Mouse (Mus musculus): Measurements from ENCODE around the gene Olfr403. TPM values are rescaled to one million over a fixed set of nuclear protein-coding genes. Genes with fewer than 3 reads are reported as not detected.
"Not testable (repeated sequence)": the region's sequence is repeated elsewhere in the genome, so short reads cannot be mapped to it uniquely, and the experiment has no call there.

Olfr403 gene
- not detected in 2 replicates for total RNA-seq (2012; rRNA removed)
- not detected in 2 replicates for total RNA-seq (2014; rRNA removed)
- not detected in 2 replicates for polyA plus RNA-seq (2012; ENCODE audit: insufficient read length, low read depth)

DNA sequence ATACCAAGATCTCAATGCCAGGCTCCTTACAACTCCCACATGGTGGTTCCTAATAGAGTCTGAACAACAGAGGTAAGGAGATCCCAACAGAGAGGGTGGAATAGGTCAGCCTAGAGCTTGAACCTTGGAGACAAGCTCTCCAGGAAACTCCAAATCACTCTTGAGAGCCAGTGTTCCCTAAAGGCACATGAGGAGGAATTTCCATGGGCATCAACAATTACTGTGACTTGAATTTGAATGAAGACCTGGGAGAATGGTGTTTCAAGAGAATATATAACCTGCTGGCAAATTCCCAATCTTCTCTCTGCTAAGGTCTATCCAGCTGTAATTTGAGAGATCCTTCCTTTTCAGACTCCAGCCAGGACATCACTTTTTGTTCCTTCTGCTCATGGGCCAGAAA is at the start of gene Olfr403:
Gene Olfr403 (plus strand): TSS at position 301 of the 400 bp plus-strand sequence.
- H3K36me3 ChIP-seq (replicated peaks in 1 of 2; ENCODE audit: control insufficient read depth in 1 of 2, insufficient read depth in 1 of 2, low read length in 1 of 2) = no peaks in the 10 kb centered on the region
- no peaks in the 10 kb centered on the region for H3K9me3 ChIP-seq (replicated peaks; ENCODE audit: low read length)
- TF ChIP-seq POLR2A (IDR thresholded peaks at IDR 0.05; ENCODE audit: low read depth, low read length) (no peak), CHD2 (IDR thresholded peaks at IDR 0.05; ENCODE audit: low read length) (no peak), CHD1 (IDR thresholded peaks at IDR 0.05; ENCODE audit: low read depth, low read length) (no peak), EP300 (IDR thresholded peaks at IDR 0.05; ENCODE audit: low read length) (no peak), TBP (conservative IDR thresholded peaks at IDR 0.05; ENCODE audit: low read depth, low read length) (no peak), ZC3H11A (IDR thresholded peaks at IDR 0.05; ENCODE audit: low read depth, low read length) (no peak)
- no peak within 1 kb of the TSS for H3K4me2 ChIP-seq (ENCODE audit: insufficient read depth, low read depth, poor library complexity, severe bottlenecking)
- dilution Hi-C loops (cut with MboI; ENCODE audit: extremely low pct_ligation_motif_present, extremely low pct_unique_long_range_greater_than_20kb, low sequenced_read_pairs) = no loop called here
- no peak within 1 kb of the TSS for H3K27ac ChIP-seq (ENCODE audit: insufficient read depth, low read depth)
- no peak within 1 kb of the TSS for H3K4me3 ChIP-seq (replicated peaks in 1 of 3; ENCODE audit: low read depth in 2 of 3, low read length in 2 of 3, poor library complexity in 1 of 3)
- in situ Hi-C loops (cut with MboI; ENCODE audit: low pct_ligation_motif_present, low pct_unique_long_range_greater_than_20kb, low sequenced_read_pairs) = no loop called here
- H3K4me1 ChIP-seq (ENCODE audit: control insufficient read depth in 1 of 2, insufficient read depth in 2 of 2) = peaks cover 0 to 10% of the 10 kb centered on the region in 2 experiments; a peak in 2 of 4 replicates
- no peak within 1 kb of the TSS for H3K9ac ChIP-seq (ENCODE audit: insufficient read depth, low read depth)
- no peaks in the 10 kb centered on the region for H3K79me2 ChIP-seq (replicated peaks; ENCODE audit: control insufficient read depth, extremely low read depth, insufficient read depth, poor library complexity, severe bottlenecking)
- DNase-seq (ENCODE audit: extremely low read depth) = no peak
- H3K27me3 ChIP-seq (replicated peaks) = peaks cover 66% of the 10 kb centered on the region

- Histone ChIP-seq H3K9me3 (replicated peaks; ENCODE audit: low read length) (peaks cover 13% of the 10 kb centered on the region), H3K27me3 (replicated peaks) (peaks cover 57% of the 10 kb centered on the region)
- H3K4me3 ChIP-seq (replicated peaks in 1 of 3; ENCODE audit: low read depth in 2 of 3, low read length in 2 of 3, poor library complexity in 1 of 3); H3K4me2 ChIP-seq (ENCODE audit: insufficient read depth, low read depth, poor library complexity, severe bottlenecking); dilution Hi-C loops (cut with MboI; ENCODE audit: extremely low pct_ligation_motif_present, extremely low pct_unique_long_range_greater_than_20kb, low sequenced_read_pairs); H3K36me3 ChIP-seq (replicated peaks in 1 of 2; ENCODE audit: control insufficient read depth in 1 of 2, insufficient read depth in 1 of 2, low read length in 1 of 2); H3K9ac ChIP-seq (ENCODE audit: insufficient read depth, low read depth); H3K27ac ChIP-seq (ENCODE audit: insufficient read depth, low read depth); H3K79me2 ChIP-seq (replicated peaks; ENCODE audit: control insufficient read depth, extremely low read depth, insufficient read depth, poor library complexity, severe bottlenecking); H3K4me1 ChIP-seq (ENCODE audit: control insufficient read depth in 1 of 2, insufficient read depth in 2 of 2); in situ Hi-C loops (cut with MboI; ENCODE audit: low pct_ligation_motif_present, low pct_unique_long_range_greater_than_20kb, low sequenced_read_pairs); DNase-seq (ENCODE audit: extremely low read depth): not testable (repeated sequence)
These were observed 46.0 kb upstream of the Olfr403 start for GRCm38 (mm10) chr11:74140001-74140400.

DNA sequence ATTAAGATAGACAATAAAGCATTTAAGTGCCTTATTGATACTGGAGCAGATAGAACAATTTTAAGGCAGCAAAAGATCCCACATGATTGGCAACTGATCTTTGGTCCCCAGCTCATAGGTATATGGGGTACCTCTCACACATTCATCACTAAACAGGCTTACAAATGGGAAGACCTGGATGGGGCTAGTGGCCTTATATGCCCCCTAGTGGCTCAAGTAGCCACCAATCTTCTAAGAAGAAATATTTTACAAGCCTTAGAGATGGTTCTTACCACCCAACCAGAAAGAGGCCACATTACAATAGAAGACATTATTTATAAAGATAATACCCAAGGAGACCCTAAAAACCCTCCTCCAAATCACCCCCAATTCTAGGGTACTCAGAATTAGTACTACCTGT is 40.2 kb upstream of the Olfr403 start:
- Histone ChIP-seq H3K27me3 (replicated peaks) (peaks cover 67% of the 10 kb centered on the region), H3K9ac (ENCODE audit: insufficient read depth, low read depth) (no peak overlapping the region), H3K9me3 (replicated peaks; ENCODE audit: low read length) (peaks cover 17% of the 10 kb centered on the region), H3K4me1 (ENCODE audit: control insufficient read depth in 1 of 2, insufficient read depth in 2 of 2) (no peaks in the 10 kb centered on the region), H3K36me3 (replicated peaks in 1 of 2; ENCODE audit: control insufficient read depth in 1 of 2, insufficient read depth in 1 of 2, low read length in 1 of 2) (no peaks in the 10 kb centered on the region), H3K27ac (ENCODE audit: insufficient read depth, low read depth) (no peak overlapping the region), H3K4me2 (ENCODE audit: insufficient read depth, low read depth, poor library complexity, severe bottlenecking) (no peak overlapping the region), H3K4me3 (replicated peaks in 1 of 3; ENCODE audit: low read depth in 2 of 3, low read length in 2 of 3, poor library complexity in 1 of 3) (no peak overlapping the region), H3K79me2 (replicated peaks; ENCODE audit: control insufficient read depth, extremely low read depth, insufficient read depth, poor library complexity, severe bottlenecking) (no peaks in the 10 kb centered on the region)
- in situ Hi-C loops (cut with MboI; ENCODE audit: low pct_ligation_motif_present, low pct_unique_long_range_greater_than_20kb, low sequenced_read_pairs) = no loop called here
- dilution Hi-C loops (cut with MboI; ENCODE audit: extremely low pct_ligation_motif_present, extremely low pct_unique_long_range_greater_than_20kb, low sequenced_read_pairs) = no loop called here
- peak; percentile 8 for DNase-seq (ENCODE audit: extremely low read depth)
- TF ChIP-seq CTCF (conservative IDR thresholded peaks at IDR 0.05 in 1 of 2, IDR thresholded peaks at IDR 0.05 in 1 of 2; ENCODE audit: low read depth in 2 of 2, low read length in 2 of 2) (peak; percentile 25 to 53; a peak in 3 of 4 replicates), SMC3 (IDR thresholded peaks at IDR 0.05; ENCODE audit: low read depth, low read length) (peak; percentile 51), RAD21 (IDR thresholded peaks at IDR 0.05; ENCODE audit: low read depth, low read length) (peak; percentile 41), TBP (conservative IDR thresholded peaks at IDR 0.05; ENCODE audit: low read depth, low read length) (no peak)

Data from CH12.LX (cell line).